Mouse (Mus musculus): Measurements from ENCODE around the gene Lrrc9. TPM values are rescaled to one million over a fixed set of nuclear protein-coding genes. Genes with fewer than 3 reads are reported as not detected.

The Lrrc9 gene
- total and polyA plus RNA-seq, 3 experiments: 0.08 to 0.14 (median 0.10) TPM

- no peak for DNase-seq
- Histone ChIP-seq H3K9ac (ENCODE audit: low read depth, low read length) (no peak overlapping the region), H3K36me3 (ENCODE audit: control insufficient read depth, insufficient read depth, low read length) (no peaks in the 10 kb centered on the region), H3K79me2 (replicated peaks; ENCODE audit: control insufficient read depth, insufficient read depth, low read length) (no peaks in the 10 kb centered on the region), H3K4me3 (no peak overlapping the region), H3K27me3 (ENCODE audit: control insufficient read depth, insufficient read depth, low read length) (no peaks in the 10 kb centered on the region), H3K4me1 (ENCODE audit: control insufficient read depth, insufficient read depth, low read length) (no peaks in the 10 kb centered on the region), H3K27ac (no peak overlapping the region)
- TF ChIP-seq CTCF (IDR thresholded peaks at IDR 0.05) (no peak), EP300 (IDR thresholded peaks at IDR 0.05; ENCODE audit: insufficient read depth, low read depth, low read length) (no peak), POLR2A (IDR thresholded peaks at IDR 0.05; ENCODE audit: insufficient read depth, low read depth, low read length) (no peak)
- intact Hi-C loops (cut with DNase I): no loop called here
These were observed 43.2 kb downstream of the Lrrc9 start for GRCm38 (mm10) chr12:72484872-72485271.

GRCm38 (mm10) chr12:72487498-72487897 is 45.8 kb downstream of the Lrrc9 start:
- DNase-seq: no peak
- intact Hi-C loops (cut with DNase I): no loop called here
- TF ChIP-seq EP300 (IDR thresholded peaks at IDR 0.05; ENCODE audit: insufficient read depth, low read depth, low read length) (no peak), POLR2A (IDR thresholded peaks at IDR 0.05; ENCODE audit: insufficient read depth, low read depth, low read length) (no peak), CTCF (IDR thresholded peaks at IDR 0.05) (no peak)
- Histone ChIP-seq H3K36me3 (ENCODE audit: control insufficient read depth, insufficient read depth, low read length) (no peaks in the 10 kb centered on the region), H3K9ac (ENCODE audit: low read depth, low read length) (no peak overlapping the region), H3K27me3 (ENCODE audit: control insufficient read depth, insufficient read depth, low read length) (no peaks in the 10 kb centered on the region), H3K27ac (no peak overlapping the region), H3K4me3 (no peak overlapping the region), H3K79me2 (replicated peaks; ENCODE audit: control insufficient read depth, insufficient read depth, low read length) (no peaks in the 10 kb centered on the region), H3K4me1 (ENCODE audit: control insufficient read depth, insufficient read depth, low read length) (no peaks in the 10 kb centered on the region)
- whole genome bisulfite sequencing: 41% methylated on average over 3 of the region's 3 CpGs

- intact Hi-C loops (cut with DNase I): no loop called here
- 0 out of 2 replicates have a peak overlapping the region, but pooled peaks have one; percentile 11 for H3K27ac ChIP-seq
- no peak for DNase-seq
These were observed 48.3 kb downstream of the Lrrc9 start for GRCm38 (mm10) chr12:72489995-72490394.

GRCm38 (mm10) chr12:72491063-72491719 is 49.5 kb downstream of the Lrrc9 start:
- 30% methylated on average over 3 of the region's 3 CpGs for WGBS

More at GRCm38 (mm10) chr12:72489995-72490394, 48.3 kb downstream of the Lrrc9 start:
- H3K4me3 ChIP-seq: no peak overlapping the region
- no peaks in the 10 kb centered on the region for H3K79me2 ChIP-seq (replicated peaks; ENCODE audit: control insufficient read depth, insufficient read depth, low read length)
- no peaks in the 10 kb centered on the region for H3K4me1 ChIP-seq (ENCODE audit: control insufficient read depth, insufficient read depth, low read length)
- no peaks in the 10 kb centered on the region for H3K36me3 ChIP-seq (ENCODE audit: control insufficient read depth, insufficient read depth, low read length)
- WGBS: 59% methylated on average over 3 of the region's 3 CpGs
- no peaks in the 10 kb centered on the region for H3K27me3 ChIP-seq (ENCODE audit: control insufficient read depth, insufficient read depth, low read length)
- no peak overlapping the region for H3K9ac ChIP-seq (ENCODE audit: low read depth, low read length)
- TF ChIP-seq CTCF (IDR thresholded peaks at IDR 0.05) (no peak), EP300 (IDR thresholded peaks at IDR 0.05; ENCODE audit: insufficient read depth, low read depth, low read length) (no peak), POLR2A (IDR thresholded peaks at IDR 0.05; ENCODE audit: insufficient read depth, low read depth, low read length) (no peak)

GRCm38 (mm10) chr12:72496866-72497600 is 55.4 kb downstream of the Lrrc9 start:
- no peaks in the 10 kb centered on the region for H3K27me3 ChIP-seq (ENCODE audit: control insufficient read depth, insufficient read depth, low read length)
- no peaks in the 10 kb centered on the region for H3K36me3 ChIP-seq (ENCODE audit: control insufficient read depth, insufficient read depth, low read length)
- no peak overlapping the region for H3K27ac ChIP-seq
- 74% methylated on average over 12 of the region's 12 CpGs for WGBS
- H3K4me1 ChIP-seq (ENCODE audit: control insufficient read depth, insufficient read depth, low read length): no peaks in the 10 kb centered on the region
- DNase-seq: no peak
- intact Hi-C loops (cut with DNase I): no loop called here
- TF ChIP-seq EP300 (IDR thresholded peaks at IDR 0.05; ENCODE audit: insufficient read depth, low read depth, low read length): no peak
- no peak for TF ChIP-seq POLR2A (IDR thresholded peaks at IDR 0.05; ENCODE audit: insufficient read depth, low read depth, low read length)
- no peak for TF ChIP-seq CTCF (IDR thresholded peaks at IDR 0.05)
- H3K9ac ChIP-seq (ENCODE audit: low read depth, low read length): no peak overlapping the region
- H3K79me2 ChIP-seq (replicated peaks; ENCODE audit: control insufficient read depth, insufficient read depth, low read length): no peaks in the 10 kb centered on the region
- H3K4me3 ChIP-seq: no peak overlapping the region

More at GRCm38 (mm10) chr12:72491063-72491719, 49.5 kb downstream of the Lrrc9 start:
- intact Hi-C loops (cut with DNase I): no loop called here
- no peaks in the 10 kb centered on the region for H3K4me1 ChIP-seq (ENCODE audit: control insufficient read depth, insufficient read depth, low read length)
- DNase-seq: no peak
- H3K27ac ChIP-seq: no peak overlapping the region
- H3K4me3 ChIP-seq: no peak overlapping the region
- no peaks in the 10 kb centered on the region for H3K36me3 ChIP-seq (ENCODE audit: control insufficient read depth, insufficient read depth, low read length)
- TF ChIP-seq CTCF (IDR thresholded peaks at IDR 0.05) (no peak), POLR2A (IDR thresholded peaks at IDR 0.05; ENCODE audit: insufficient read depth, low read depth, low read length) (no peak), EP300 (IDR thresholded peaks at IDR 0.05; ENCODE audit: insufficient read depth, low read depth, low read length) (no peak)
- H3K9ac ChIP-seq (ENCODE audit: low read depth, low read length): no peak overlapping the region
- no peaks in the 10 kb centered on the region for H3K27me3 ChIP-seq (ENCODE audit: control insufficient read depth, insufficient read depth, low read length)
- H3K79me2 ChIP-seq (replicated peaks; ENCODE audit: control insufficient read depth, insufficient read depth, low read length): no peaks in the 10 kb centered on the region

GRCm38 (mm10) chr12:72509606-72510005 is 67.9 kb downstream of the Lrrc9 start:
- TF ChIP-seq POLR2A (IDR thresholded peaks at IDR 0.05; ENCODE audit: insufficient read depth, low read depth, low read length) (no peak), EP300 (IDR thresholded peaks at IDR 0.05; ENCODE audit: insufficient read depth, low read depth, low read length) (no peak), CTCF (IDR thresholded peaks at IDR 0.05) (no peak)
- intact Hi-C loops (cut with DNase I): loop anchor here (5.0 to 10.0 kb wide), 2 partner anchors 47 to 335 kb away; no protein-coding TSS in a partner anchor
- Histone ChIP-seq H3K27ac (no peak overlapping the region), H3K4me3 (no peak overlapping the region), H3K9ac (ENCODE audit: low read depth, low read length) (no peak overlapping the region), H3K27me3 (ENCODE audit: control insufficient read depth, insufficient read depth, low read length) (no peaks in the 10 kb centered on the region), H3K4me1 (ENCODE audit: control insufficient read depth, insufficient read depth, low read length) (no peaks in the 10 kb centered on the region), H3K79me2 (replicated peaks; ENCODE audit: control insufficient read depth, insufficient read depth, low read length) (no peaks in the 10 kb centered on the region), H3K36me3 (ENCODE audit: control insufficient read depth, insufficient read depth, low read length) (no peaks in the 10 kb centered on the region)
- no peak for DNase-seq
- WGBS: 88% methylated on average over 7 of the region's 7 CpGs

Measured in heart, adult 2 months (tissue).